Mouse (Mus musculus) liver, adult 2 months (tissue): ENCODE measurements around the gene Frmpd4. TPM values are rescaled to one million over a fixed set of nuclear protein-coding genes. Genes with fewer than 3 reads are reported as not detected.

ENCODE experiments used
- DNase-seq: peaks from one replicate; pipeline ENCODE4 v3.0.0-alpha.2; 2011; ENCODE audit warnings: low read depth, low spot score; ENCODE audit errors: extremely low read depth
- H3K27ac ChIP-seq: fragments of 200-500 bp; replicated peaks from 2 replicates; pipeline ENCODE4 v1.5.1; 2012; ENCODE audit warnings: low read depth, mild to moderate bottlenecking, control low read depth, inconsistent platforms, low read length; ENCODE audit not compliant: insufficient read depth
- H3K27me3 ChIP-seq: fragments of 200-500 bp; 2 replicates; pipeline ENCODE4 v1.6.1; 2012; ENCODE audit warnings: mild to moderate bottlenecking, moderate library complexity, low read length, inconsistent platforms; ENCODE audit not compliant: control insufficient read depth, insufficient read depth
- H3K36me3 ChIP-seq: fragments of 200-500 bp; 2 replicates; pipeline ENCODE4 v1.6.1; 2012; ENCODE audit warnings: low read length, inconsistent platforms; ENCODE audit not compliant: control insufficient read depth, insufficient read depth
- H3K4me1 ChIP-seq: fragments of 200-500 bp; 2 replicates; pipeline ENCODE4 v1.6.1; 2011; ENCODE audit warnings: low read length; ENCODE audit not compliant: control insufficient read depth, insufficient read depth
- H3K4me3 ChIP-seq: fragments of 200-500 bp; 2 replicates; pipeline ENCODE4 v1.5.1; 2011; ENCODE audit warnings: low read depth, mild to moderate bottlenecking, control low read depth, low read length, moderate library complexity; ENCODE audit not compliant: insufficient read depth
- H3K79me2 ChIP-seq: fragments of 200-500 bp; 2 replicates; pipeline ENCODE4 v1.6.1; 2012; ENCODE audit warnings: inconsistent platforms, mild to moderate bottlenecking, low read length, moderate library complexity; ENCODE audit not compliant: control insufficient read depth, insufficient read depth
- H3K9ac ChIP-seq: fragments of 200-500 bp; 2 replicates; pipeline ENCODE4 v1.6.1; 2012; ENCODE audit warnings: low read depth, mild to moderate bottlenecking, control low read depth, inconsistent platforms, low read length
- CTCF ChIP-seq: fragments of 200-500 bp; IDR thresholded peaks from 2 replicates; pipeline ENCODE4 v1.5.1; 2011; ENCODE audit warnings: low read depth, low read length, control low read depth
- POLR2A ChIP-seq: fragments of 200-500 bp; IDR thresholded peaks from 2 replicates; pipeline ENCODE4 v1.6.1; 2011; ENCODE audit warnings: low read length, control low read depth; ENCODE audit not compliant: insufficient read depth; ENCODE audit errors: extremely low read depth
- WGBS: fragments of 180-500 bp; shearing (Covaris S2); methylation state at CpG from one replicate; pipeline ENCODE4 v1.1.7; 2018; 5-methylcytosine and 5-hydroxymethylcytosine counted together
- polyA plus RNA-seq: library from polyadenylated mRNA; depleted of rRNA; stranded (reverse); fragments of >200 nt; gene quantifications from 2 replicates; pipeline ENCODE4 v1.2.3, GENCODE M21; 2012
- total RNA-seq: library from RNA; depleted of rRNA; stranded (reverse); fragments of >200 nt; gene quantifications from 2 replicates; pipeline ENCODE4 v1.2.3, GENCODE M21; 2014

The Frmpd4 gene
- total and polyA plus RNA-seq, 2 experiments, result not detected

DNA sequence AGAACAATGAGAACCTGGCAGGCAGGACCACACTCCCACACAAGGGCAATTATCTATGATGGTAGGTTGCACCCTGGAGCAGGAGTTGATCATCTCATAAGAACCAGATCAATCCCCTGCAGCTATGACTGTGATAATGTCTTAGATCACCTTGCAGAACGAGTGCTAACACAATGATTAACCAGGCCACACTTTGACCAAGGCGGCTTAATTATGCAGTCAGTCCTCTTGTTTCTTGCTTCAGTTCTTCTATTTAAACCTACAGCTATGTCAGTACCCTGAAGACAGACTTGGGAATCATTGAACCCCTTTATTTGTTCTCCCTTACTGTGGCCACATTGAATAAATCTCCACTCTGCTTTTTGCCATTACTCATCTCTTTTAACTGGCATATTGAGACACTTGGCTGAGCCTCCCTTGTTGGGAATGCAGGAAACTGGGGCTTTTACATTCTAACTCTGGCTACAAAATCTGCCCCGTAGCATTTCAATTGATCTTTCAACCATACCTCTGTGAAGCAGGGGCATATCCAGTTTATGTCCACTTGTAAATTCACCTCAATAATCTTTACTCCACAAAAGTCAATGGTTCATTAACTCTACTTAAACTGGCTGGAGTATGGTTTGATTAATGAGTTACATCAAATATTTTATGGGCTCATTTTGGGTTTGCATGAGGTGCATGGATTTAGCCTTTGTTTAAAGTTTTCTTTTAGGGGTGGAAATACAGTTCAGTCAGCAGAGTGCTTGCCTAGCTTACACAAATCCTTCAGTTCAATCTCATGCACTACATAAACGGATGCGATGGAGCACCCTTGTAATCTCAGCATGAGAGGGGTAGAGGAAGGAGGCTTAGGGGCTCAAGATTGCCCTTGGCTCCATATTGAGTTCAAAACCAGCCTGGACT is 227.5 kb downstream of the Frmpd4 start:
- no peak overlapping the region for H3K27ac ChIP-seq
- no peak overlapping the region for H3K9ac ChIP-seq
- no peaks in the 10 kb centered on the region for H3K79me2 ChIP-seq
- no peaks in the 10 kb centered on the region for H3K27me3 ChIP-seq
- 71% methylated on average over 5 of the region's 5 CpGs for WGBS
- TF ChIP-seq CTCF, result no peak
- no peak for DNase-seq
- no peaks in the 10 kb centered on the region for H3K4me1 ChIP-seq
- no peak overlapping the region for H3K4me3 ChIP-seq
- no peaks in the 10 kb centered on the region for H3K36me3 ChIP-seq

DNA sequence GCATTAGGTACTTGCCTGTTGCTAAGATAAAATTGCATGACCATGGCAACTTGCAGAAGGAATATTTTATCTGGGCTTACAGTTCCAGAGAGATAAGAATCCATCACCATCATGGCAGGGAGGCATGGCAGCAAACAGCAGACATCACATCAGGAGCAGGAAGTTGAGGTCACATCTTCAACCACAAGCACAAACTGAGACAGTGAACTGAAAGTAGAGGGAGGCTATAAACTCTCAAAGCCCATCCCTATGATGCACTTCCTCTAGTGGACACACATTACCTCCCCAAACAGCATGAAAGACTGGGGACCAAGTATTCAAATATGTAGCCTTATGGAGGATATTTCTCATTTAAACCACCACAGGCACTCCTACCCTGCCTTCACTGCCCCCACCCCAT is 238.8 kb downstream of the Frmpd4 start:
- DNase-seq, result no peak
- Histone ChIP-seq H3K9ac (no peak overlapping the region), H3K4me3 (no peak overlapping the region), H3K36me3 (no peaks in the 10 kb centered on the region), H3K27ac (no peak overlapping the region), H3K4me1 (no peaks in the 10 kb centered on the region), H3K27me3 (no peaks in the 10 kb centered on the region), H3K79me2 (no peaks in the 10 kb centered on the region)
- TF ChIP-seq CTCF, result no peak
- no peak for TF ChIP-seq POLR2A

DNA sequence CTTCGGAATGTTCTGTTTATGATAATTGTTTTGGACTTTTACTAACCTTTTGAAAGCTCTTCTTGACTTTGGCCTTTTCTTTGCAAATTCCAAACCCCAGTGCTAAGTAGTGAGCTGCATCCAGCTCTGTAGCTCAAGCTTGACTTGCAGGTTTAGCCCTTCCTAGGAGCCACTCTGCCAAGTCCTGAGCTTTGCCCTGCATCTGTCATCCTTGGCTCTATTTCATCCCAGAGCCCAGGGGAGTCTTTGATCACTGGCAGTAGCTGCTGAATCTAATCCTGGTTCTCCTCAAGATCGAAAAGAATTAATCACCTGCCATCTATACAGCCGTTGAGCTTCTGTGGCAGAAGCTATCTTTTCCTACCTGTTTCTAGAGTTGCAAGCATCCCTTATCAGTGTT is 251.9 kb downstream of the Frmpd4 start:
- 72% methylated on average over 3 of the region's 3 CpGs for WGBS
- Histone ChIP-seq H3K4me3 (no peak overlapping the region), H3K27me3 (no peaks in the 10 kb centered on the region), H3K36me3 (no peaks in the 10 kb centered on the region), H3K4me1 (no peaks in the 10 kb centered on the region), H3K79me2 (no peaks in the 10 kb centered on the region), H3K9ac (no peak overlapping the region), H3K27ac (no peak overlapping the region)
- TF ChIP-seq CTCF (no peak), POLR2A (no peak)
- no peak for DNase-seq

DNA sequence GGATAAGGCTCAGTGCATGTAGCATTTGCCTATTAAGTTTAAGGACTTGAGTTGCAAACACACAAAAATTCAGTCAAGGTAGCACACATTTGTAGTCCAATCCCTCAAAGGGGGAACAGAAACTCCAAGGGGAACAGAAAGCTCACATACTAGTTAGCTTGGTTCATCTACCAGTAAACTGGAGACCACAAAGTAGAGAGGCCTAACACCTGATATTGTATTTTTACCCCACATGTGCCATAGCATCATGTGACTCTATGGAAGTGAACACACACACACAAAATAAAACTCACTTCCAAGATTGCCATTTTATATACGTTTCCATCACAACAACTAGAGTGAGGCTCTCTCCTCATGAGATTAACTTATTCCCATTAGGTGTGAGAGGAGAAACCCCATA is 264.9 kb downstream of the Frmpd4 start:
- TF ChIP-seq CTCF (no peak), POLR2A (no peak)
- Histone ChIP-seq H3K9ac (no peak overlapping the region), H3K4me3 (no peak overlapping the region), H3K4me1 (no peaks in the 10 kb centered on the region), H3K79me2 (no peaks in the 10 kb centered on the region), H3K27me3 (no peaks in the 10 kb centered on the region), H3K27ac (no peak overlapping the region), H3K36me3 (no peaks in the 10 kb centered on the region)
- DNase-seq, result no peak
- WGBS, result 86% methylated on average over 1 of the region's 1 CpGs

DNA sequence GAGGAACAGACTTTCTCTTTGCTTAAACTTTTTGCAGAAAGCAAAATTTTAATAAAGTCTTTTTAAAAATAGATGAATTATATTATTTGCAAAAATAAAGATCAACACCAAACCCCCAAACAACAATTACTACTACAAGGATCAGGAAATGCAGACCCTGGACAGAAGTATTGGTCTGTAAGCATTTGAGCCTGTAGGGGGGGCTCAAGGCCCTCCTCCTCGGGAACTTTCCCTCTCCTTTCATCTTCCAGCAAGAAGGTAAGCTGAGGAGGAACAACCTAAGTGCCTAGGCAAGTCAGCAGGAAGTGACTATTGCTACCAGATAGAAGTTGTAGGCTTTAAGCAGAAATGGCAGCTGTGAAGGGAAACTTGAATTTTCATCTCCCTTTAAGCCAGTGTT is 266.9 kb downstream of the Frmpd4 start:
- no peaks in the 10 kb centered on the region for H3K36me3 ChIP-seq
- TF ChIP-seq POLR2A, result no peak
- no peak for TF ChIP-seq CTCF
- H3K4me1 ChIP-seq, result no peaks in the 10 kb centered on the region
- H3K27ac ChIP-seq, result no peak overlapping the region
- no peak overlapping the region for H3K9ac ChIP-seq
- no peaks in the 10 kb centered on the region for H3K27me3 ChIP-seq
- H3K79me2 ChIP-seq, result no peaks in the 10 kb centered on the region
- DNase-seq, result no peak
- WGBS, result 0% methylated on average over 1 of the region's 1 CpGs
- H3K4me3 ChIP-seq, result no peak overlapping the region

DNA sequence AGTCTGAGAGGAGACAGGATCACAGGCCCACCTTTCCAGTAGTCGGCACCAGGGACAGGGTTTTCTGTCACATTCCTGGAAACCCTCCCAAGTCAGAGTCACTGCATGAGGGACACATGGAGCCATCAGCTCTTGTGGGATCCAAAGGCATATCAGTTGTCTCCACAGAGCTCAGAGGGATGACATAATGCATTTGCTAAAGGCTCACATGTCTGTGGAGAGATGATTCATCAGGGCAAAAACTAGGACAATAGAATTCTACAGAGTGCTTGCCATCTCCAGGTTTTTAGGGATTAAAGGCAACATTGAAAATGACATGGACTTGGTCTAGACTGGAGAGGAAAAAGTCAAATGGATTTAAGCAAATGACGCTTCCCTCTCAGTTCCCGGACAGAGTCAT is 284.5 kb downstream of the Frmpd4 start:
- TF ChIP-seq POLR2A (no peak), CTCF (no peak)
- H3K4me3 ChIP-seq, result no peak overlapping the region
- no peak overlapping the region for H3K27ac ChIP-seq
- WGBS, result 83% methylated on average over 3 of the region's 3 CpGs
- no peaks in the 10 kb centered on the region for H3K4me1 ChIP-seq
- no peak for DNase-seq
- no peaks in the 10 kb centered on the region for H3K36me3 ChIP-seq
- H3K27me3 ChIP-seq, result no peaks in the 10 kb centered on the region
- H3K9ac ChIP-seq, result no peak overlapping the region
- no peaks in the 10 kb centered on the region for H3K79me2 ChIP-seq
